Mouse (Mus musculus): ENCODE data around the gene Srm.

Srm gene

DNA sequence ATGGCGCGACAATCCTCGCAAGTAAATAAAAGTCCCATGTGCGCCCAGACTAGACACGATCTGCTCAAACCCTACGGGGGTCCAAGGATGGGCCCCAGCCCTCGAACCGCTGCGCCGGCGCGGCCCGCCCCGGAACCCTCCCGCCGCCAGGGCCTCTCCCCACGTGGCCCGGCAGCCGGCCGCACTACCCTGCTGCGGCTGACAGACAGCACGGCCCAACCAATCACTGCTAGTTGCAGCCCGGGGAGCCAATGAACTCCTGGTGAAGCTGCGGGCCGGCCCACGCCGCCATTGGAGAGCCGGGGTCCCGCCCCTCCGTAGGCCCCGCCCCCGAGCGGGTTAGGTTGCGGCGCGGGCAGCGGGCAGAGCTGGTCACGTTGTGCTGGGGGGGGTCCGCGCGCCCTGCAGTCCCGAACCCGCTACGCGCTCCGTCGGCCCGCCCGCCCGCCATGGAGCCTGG, at the start of gene Srm:
TSS of gene Srm (plus strand) at position 333 of the 460 bp plus-strand sequence.
- DNase-seq: peak; percentile 99

DNA sequence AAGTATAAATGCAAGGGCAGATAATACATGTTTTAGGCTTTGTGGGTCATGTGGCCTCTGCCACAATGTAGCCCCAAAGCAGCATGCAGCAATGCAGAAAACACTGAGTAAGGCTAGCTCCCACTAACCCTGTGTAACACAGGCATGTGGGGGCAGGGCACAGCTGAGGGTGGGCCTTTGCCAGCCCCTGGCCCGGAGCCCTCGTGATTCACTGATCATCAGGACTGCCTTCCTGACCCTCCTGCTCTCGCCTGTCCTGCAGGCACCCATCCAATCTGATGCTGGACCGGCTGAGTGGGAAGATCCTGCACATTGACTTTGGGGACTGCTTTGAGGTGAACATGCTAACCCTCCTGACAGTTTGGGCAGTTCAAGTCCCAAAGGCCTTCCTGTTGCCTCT, 42.2 kb upstream of the Srm start:
- no peak for DNase-seq

GRCm38 (mm10) chr4:148557766-148558165, 33.5 kb upstream of the Srm start:
- DNase-seq: no peak

DNA sequence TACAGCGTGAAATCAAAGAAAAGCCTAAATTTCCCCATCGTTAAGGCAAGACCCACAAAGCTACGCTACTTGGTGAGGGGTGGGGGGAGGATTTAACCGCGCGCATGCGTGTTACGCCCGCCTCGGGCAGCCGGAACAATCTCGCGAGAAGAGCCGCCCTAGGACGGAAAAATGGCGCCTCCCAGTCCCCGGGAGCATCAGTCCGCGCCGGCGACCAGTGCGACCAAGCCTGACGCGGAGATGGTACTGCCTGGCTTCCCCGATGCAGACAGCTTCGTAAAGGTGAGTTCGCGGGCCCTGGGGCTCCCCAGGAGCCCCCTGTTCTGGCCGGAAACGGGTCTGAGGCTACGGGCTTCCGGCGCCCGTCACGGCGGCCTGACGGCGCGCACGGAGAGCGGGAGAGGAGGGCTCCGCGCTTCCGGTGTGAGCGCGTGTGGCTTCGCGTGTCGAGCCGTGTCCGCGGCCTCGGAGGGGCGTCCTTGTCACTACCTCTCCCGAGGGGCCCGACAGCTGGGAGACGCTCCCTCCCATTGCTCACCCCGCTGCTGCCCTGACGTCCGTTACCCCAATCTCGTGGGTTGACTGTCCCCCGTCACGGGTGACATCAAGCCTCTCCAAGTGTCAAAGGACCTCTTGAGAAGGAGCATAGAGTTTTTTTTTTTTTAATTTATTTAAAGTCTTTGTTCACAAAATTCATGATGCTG, 32.9 kb upstream of the Srm start, which contains the start of gene Exosc10:
TSS of gene Exosc10 (plus strand) at position 133 of the 704 bp plus-strand sequence.
- DNase-seq: peak; percentile 94

- DNase-seq: no peak
Observed at GRCm38 (mm10) chr4:148562676-148563075, 28.6 kb upstream of the Srm start.

DNA sequence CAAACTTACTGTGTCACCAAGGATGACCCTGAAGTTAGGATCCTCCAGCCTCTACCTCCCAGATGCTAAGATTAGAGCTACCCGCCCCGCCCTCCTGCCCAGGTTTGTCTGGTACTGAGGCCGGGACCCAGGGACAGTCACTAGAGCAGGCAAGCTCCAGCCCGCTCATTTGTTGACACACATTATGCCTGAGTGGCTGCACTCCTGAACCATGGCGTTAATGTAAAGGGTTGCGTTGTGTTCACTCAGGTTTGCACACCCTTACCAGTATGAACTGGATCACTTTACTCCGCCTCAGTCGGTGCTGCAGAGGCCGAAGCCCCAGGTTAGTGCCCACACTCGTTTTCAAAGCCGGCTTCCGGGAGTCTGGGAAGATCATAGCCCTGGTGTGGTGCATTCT, 27.7 kb upstream of the Srm start:
- no peak for DNase-seq

- no peak for DNase-seq
Observed at GRCm38 (mm10) chr4:148570138-148570537, 21.2 kb upstream of the Srm start.

- no peak for DNase-seq
Observed at GRCm38 (mm10) chr4:148570693-148571295, 20.5 kb upstream of the Srm start.

GRCm38 (mm10) chr4:148573222-148573621, 18.1 kb upstream of the Srm start:
- DNase-seq: no peak

- no peak for DNase-seq
Observed at GRCm38 (mm10) chr4:148580765-148581164, 10.5 kb upstream of the Srm start.

GRCm38 (mm10) chr4:148581422-148581821, 9.9 kb upstream of the Srm start:
- DNase-seq: no peak

DNA sequence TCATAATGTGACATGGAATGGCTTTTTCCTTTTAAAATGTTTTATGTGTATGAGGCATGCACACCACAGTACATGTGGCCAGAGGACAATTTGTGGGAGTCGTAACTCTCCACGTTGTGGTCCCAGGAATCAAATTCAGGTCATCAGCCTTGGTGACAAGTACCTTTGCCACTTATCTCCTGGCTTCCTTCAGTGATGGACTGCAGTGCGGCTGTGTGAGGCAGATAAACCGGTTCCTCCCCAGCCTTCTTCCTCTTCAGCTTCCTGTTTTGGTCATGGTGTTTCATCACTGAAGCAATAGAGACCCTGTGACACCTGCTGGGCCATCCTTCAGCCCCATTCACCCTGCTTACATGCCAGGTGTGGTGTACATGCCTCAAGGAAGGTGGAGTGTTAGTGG, 8.0 kb upstream of the Srm start:
- no peak for DNase-seq

GRCm38 (mm10) chr4:148586648-148587047, 4.7 kb upstream of the Srm start:
- no peak for DNase-seq

- no peak for DNase-seq
Observed at GRCm38 (mm10) chr4:148588793-148589192, 2.5 kb upstream of the Srm start.

DNA sequence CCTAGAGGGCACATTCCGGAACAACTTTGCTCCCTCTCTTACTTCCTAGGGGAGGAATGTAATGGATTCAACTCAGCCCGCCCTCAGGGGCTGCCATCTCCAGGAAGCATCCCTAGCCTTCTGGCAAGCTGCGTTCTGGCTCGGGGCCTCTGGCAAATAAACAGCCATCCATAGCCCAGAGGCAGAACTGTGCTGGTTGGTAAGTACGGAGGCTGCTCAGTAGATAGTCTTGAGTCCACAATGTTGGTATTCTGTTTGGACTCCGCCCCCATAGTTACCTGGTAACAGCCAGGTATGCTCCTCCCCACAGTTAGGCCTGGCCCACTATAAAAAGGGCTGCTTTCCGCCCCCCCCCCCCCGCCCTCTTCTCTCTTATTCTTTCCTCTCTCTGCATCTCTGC, 1.7 kb upstream of the Srm start:
- no peak for DNase-seq

GRCm38 (mm10) chr4:148590421-148591170, 707 bp upstream of the Srm start:
- peak; percentile 35 for DNase-seq

DNA sequence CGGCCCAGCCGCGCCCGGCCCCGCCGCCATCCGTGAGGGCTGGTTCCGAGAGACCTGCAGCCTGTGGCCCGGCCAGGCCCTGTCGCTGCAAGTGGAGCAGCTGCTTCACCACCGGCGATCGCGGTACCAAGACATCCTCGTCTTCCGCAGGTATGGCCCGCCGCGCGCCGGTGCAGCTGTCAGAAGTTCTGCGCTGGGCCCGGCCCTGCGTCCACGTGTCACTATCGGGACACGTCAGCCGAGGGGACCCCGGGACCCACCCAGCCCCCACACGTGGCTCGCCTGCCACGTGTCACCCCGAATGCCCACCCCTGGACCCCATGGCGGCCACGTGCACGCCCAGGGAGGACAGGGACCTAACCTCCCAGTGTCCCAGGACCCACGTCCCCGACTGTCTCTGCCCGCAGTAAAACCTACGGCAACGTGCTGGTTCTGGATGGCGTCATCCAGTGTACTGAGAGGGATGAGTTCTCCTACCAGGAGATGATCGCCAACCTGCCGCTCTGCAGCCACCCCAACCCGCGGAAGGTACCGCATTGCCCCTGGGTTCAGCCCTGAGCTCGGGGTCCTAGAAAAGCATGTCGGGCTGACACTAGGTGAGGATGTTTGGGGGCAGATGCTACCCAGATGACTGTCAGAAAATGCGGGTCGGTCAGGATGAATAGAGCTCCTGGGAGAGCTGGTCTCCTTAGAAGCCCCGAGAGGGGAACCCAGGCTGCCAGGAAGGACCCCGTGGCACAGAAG, 506 bp downstream of the Srm start:
- no peak for DNase-seq

GRCm38 (mm10) chr4:148593996-148594395, 2.7 kb downstream of the Srm start:
- no peak for DNase-seq

DNA sequence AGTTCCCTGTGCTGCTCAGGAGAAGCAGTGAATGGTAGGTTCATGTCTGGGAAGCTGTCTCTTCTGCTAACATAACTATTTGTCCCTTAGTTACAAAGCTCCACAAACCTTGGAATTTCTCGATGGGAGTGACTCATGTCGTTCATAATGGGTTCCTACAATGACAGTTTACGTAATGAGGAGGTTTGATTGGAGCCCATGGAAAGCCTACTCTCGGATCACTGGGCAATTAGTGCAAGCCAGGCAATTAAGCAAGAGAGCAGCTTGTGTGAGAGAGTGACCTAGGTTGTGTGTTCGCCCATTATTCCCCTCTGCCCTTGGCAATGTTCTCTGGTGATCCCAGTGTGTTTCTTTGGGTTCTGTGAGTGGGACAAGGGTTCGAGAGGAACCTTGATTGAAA, 4.6 kb downstream of the Srm start:
- no peak for DNase-seq

- no peak for DNase-seq
Observed at GRCm38 (mm10) chr4:148596731-148597130, 5.4 kb downstream of the Srm start.

DNA sequence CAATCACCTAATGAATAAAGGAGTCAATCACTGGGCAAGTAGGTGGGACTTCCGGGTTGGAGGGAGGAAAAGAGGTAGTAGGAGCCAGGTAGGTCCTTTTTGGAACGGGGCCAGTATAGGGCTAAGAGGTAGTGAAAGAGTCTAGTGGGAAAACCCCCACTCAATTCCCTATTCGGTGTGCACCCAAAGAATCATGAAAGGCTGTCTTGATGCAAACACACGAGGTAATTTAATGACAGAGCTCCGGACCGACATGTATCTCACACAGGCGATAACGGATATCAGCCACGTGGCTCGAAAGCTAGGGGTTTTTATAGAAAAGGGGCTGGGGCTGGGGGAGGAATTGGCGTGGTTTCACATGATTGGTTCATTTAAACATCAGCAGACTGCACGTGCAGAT, 7.5 kb downstream of the Srm start:
- no peak for DNase-seq

DNA sequence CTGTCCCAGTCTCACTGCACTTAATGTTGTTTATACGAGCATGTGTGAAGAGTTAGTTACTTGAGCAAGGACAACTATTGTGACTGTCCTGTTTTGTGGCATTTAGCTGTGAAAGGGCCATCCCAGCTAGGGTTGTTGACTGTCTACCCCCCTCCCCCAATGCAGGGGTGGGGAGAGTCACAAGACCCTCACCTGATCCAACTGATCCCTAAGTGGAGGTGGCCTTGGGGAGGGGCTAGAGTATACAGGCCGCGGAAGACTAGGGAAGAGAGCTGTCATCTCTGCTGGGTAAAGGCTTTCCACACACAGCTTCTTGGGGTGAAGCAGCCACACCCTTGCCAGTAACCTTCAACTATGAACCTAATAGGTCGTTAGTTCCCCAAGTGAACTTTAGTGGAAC, 9.0 kb downstream of the Srm start:
- DNase-seq: no peak

- no peak for DNase-seq
Observed at GRCm38 (mm10) chr4:148601871-148602270, 10.6 kb downstream of the Srm start.

Data from kidney, postnatal 10 days (tissue).